Mouse (Mus musculus) limb, embryonic 13.5 days (tissue): ENCODE results near the gene Abca13. TPM values are rescaled to one million over a fixed set of nuclear protein-coding genes. Genes with fewer than 3 reads are reported as not detected.
"Not testable (repeated sequence)": the region's sequence is repeated elsewhere in the genome, so short reads cannot be mapped to it uniquely, and the experiment has no call there.

Experiments used
- ATAC-seq: fragments of 200-750 bp; cut with Nextera tagmentation; 2 replicates; pipeline ENCODE4 v1.8.0; 2017; ENCODE audit warnings: low read depth, moderate number of reproducible peaks, moderate TSS enrichment; ENCODE audit not compliant: low FRiP score
- H3K27ac ChIP-seq: fragments of 300-500 bp; sonication (generic); 2 replicates; pipeline ENCODE4 v1.5.1; 2015; ENCODE audit warnings: inconsistent platforms, mild to moderate bottlenecking, moderate library complexity
- H3K27me3 ChIP-seq: fragments of 300-500 bp; sonication (generic); 2 replicates; pipeline ENCODE4 v1.6.1; 2015; ENCODE audit warnings: mild to moderate bottlenecking, inconsistent platforms
- H3K36me3 ChIP-seq: fragments of 300-500 bp; sonication (generic); 2 replicates; pipeline ENCODE4 v1.6.1; 2015; ENCODE audit warnings: inconsistent platforms, mild to moderate bottlenecking, moderate library complexity
- H3K4me1 ChIP-seq: fragments of 300-500 bp; sonication (generic); 2 replicates; pipeline ENCODE4 v1.6.1; 2015; ENCODE audit warnings: inconsistent platforms
- H3K4me2 ChIP-seq: fragments of 300-500 bp; sonication (generic); replicated peaks from 2 replicates; pipeline ENCODE4 v1.6.1; 2015; ENCODE audit warnings: inconsistent platforms, mild to moderate bottlenecking, moderate library complexity
- H3K4me3 ChIP-seq: fragments of 300-500 bp; sonication (generic); 2 replicates; pipeline ENCODE4 v1.5.1; 2015; ENCODE audit warnings: moderate library complexity, mild to moderate bottlenecking, inconsistent platforms
- H3K9ac ChIP-seq: fragments of 300-500 bp; sonication (generic); 2 replicates; pipeline ENCODE4 v1.6.1; 2015; ENCODE audit warnings: mild to moderate bottlenecking, inconsistent platforms
- H3K9me3 ChIP-seq: fragments of 300-500 bp; sonication (generic); 2 replicates; pipeline ENCODE4 v1.6.1; 2016; ENCODE audit warnings: inconsistent platforms
- WGBS: fragments of 180-500 bp; shearing (Covaris S2); methylation state at CpG from one replicate; pipeline ENCODE4 v1.1.7; 2015; 5-methylcytosine and 5-hydroxymethylcytosine counted together
- polyA plus RNA-seq: library from polyadenylated mRNA; unstranded; fragments of >200 nt; fragmentation: Nextera tagmentation; extraction: Ambion mirVana; gene quantifications from 2 replicates; pipeline ENCODE4 v1.2.1, GENCODE M21; 2015

Abca13 gene
- polyA plus RNA-seq, 1 experiment from 2014 or later = 0.03 TPM

DNA sequence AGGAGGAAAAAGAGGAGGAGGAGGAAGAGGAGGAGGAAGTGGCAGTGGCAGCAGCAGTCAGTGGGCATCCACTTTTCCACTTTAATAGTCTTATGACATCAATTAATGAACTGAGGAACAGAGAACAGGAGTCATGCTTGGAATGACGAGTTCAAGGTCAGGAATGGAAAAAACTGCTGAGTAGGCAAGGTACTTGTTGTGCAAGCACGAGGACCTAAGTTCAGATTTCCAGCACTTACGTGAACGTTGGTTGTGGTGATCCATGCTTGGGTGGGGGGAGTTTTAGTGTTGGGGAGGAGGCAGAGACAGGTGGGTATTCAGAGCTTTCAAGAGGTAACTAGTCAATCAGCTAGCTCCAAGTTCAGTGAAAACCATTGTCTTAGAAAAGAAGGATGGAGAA, 113.7 kb downstream of the Abca13 start:
- Histone ChIP-seq H3K4me2 (no peak overlapping the region), H3K4me3 (no peak overlapping the region), H3K27ac (no peak overlapping the region), H3K27me3 (no peaks in the 10 kb centered on the region), H3K36me3 (no peaks in the 10 kb centered on the region), H3K9ac (no peak overlapping the region), H3K4me1 (no peaks in the 10 kb centered on the region), H3K9me3 (no peaks in the 10 kb centered on the region)
- no peak for ATAC-seq
- WGBS = 79% methylated on average over 4 of the region's 4 CpGs

DNA sequence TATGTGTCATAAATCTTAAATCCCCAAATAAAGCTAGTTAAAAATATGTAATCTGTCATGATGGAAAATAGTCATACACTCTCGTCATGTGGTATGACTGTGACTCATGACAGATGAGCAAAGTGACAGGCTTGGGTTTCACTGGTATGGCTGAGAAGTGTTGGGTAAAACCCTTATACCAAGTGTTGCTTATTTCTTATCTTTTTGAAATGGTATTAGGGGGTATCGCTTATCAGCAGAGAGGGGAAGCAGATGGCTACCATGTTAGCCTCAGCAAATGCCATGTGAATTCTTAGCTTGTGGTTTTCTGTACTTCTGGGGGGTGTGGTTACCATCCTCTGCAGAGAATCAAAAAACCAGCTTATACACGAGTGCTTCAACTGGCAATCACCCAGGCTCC, 124.8 kb downstream of the Abca13 start:
- Histone ChIP-seq H3K27me3 (no peaks in the 10 kb centered on the region), H3K27ac (no peak overlapping the region), H3K4me3 (no peak overlapping the region), H3K36me3 (no peaks in the 10 kb centered on the region), H3K9me3 (no peaks in the 10 kb centered on the region), H3K4me1 (no peaks in the 10 kb centered on the region), H3K4me2 (no peak overlapping the region), H3K9ac (no peak overlapping the region)
- no peak for ATAC-seq
- 64% methylated on average over 3 of the region's 3 CpGs for WGBS

DNA sequence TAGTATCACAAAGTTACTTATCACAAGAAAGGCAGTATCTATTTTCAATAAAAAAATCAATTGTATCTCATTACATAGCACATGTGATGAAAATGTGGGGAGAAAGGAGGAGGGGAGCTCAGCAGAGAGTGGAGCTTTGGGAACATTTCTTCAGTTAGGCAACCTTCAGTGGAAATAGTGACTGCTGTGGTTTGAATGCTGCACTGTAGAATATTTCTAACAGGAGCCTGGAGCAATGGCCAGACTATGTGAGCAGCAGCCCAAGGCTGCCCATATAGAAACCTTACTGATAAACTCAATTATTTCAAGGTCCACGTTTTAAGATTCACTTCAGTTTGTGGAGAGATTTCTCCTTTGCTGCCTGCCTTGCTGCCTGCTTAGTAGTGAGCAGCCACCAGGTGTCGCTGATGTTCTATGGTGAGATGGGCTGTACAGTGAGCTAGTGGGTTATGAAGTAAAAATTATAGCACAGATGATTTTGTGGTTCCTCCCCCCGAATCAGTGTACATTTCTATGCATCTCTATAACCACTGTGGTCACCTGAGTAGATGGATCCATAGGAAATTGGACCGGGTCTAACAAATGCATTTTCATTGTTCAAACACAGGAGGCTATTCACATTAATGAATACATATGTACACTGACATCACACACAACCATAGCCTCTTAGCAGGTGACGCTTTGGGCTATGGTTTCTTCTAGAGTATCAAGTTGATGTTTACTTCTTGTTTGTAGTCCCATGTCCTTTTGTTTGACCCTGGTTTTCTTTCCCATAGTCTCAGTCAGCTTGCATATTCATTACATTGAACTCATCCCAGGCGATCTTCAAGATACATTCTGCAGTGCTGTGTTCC, 125.6 kb downstream of the Abca13 start:
- Histone ChIP-seq H3K4me2 (no peak overlapping the region), H3K4me1 (no peaks in the 10 kb centered on the region), H3K27ac (no peak overlapping the region), H3K27me3 (no peaks in the 10 kb centered on the region), H3K9me3 (no peaks in the 10 kb centered on the region), H3K4me3 (no peak overlapping the region), H3K9ac (no peak overlapping the region), H3K36me3 (no peaks in the 10 kb centered on the region)
- WGBS = 33% methylated on average over 6 of the region's 6 CpGs
- peak; percentile 79 for ATAC-seq

DNA sequence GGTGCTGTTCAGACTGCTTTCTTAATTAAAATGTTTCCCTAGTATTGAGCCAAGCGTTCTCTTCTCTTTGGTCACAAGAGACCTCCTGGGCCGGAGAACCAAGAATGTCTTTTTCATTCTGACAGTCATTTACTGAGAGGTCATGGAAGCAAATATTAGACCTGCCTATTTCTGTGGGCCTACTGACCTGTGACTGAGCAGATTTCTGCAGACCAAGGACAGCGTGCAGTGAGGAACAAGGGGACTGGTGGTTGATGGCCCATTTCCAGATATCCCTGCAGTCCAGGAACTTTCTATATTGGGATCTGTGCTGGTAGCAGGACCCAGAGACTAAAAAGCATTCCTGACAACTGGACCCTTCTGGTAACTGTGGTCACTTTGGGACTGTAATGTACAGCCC, 146.4 kb downstream of the Abca13 start:
- Histone ChIP-seq H3K9me3 (no peaks in the 10 kb centered on the region), H3K27me3 (no peaks in the 10 kb centered on the region), H3K4me3 (no peak overlapping the region), H3K4me1 (no peaks in the 10 kb centered on the region), H3K36me3 (no peaks in the 10 kb centered on the region), H3K9ac (no peak overlapping the region), H3K27ac (no peak overlapping the region), H3K4me2 (no peak overlapping the region)
- WGBS = 79% methylated on average over 3 of the region's 3 CpGs
- no peak for ATAC-seq

DNA sequence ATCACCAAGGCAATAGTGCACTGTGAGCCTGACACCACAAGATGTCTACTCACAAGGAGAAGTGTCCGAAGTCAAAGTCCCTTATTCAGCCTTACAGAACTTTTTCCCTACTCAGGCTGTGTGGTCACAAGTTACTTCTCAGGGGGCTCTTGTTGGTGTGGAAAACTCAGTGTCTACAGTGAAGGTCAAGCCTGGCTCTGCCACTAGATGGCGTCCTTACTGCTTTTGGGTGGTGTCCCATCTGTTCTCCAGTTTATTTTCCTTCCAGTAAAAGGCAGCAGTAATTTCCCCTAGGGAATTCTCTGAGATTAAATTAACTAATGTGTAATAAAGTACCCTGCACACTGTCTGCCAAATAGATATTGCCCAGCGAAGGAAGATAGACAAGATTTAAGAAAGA, 156.0 kb downstream of the Abca13 start:
- no peaks in the 10 kb centered on the region for H3K27me3 ChIP-seq
- H3K4me1 ChIP-seq = no peaks in the 10 kb centered on the region
- H3K27ac ChIP-seq = no peak overlapping the region
- no peak overlapping the region for H3K9ac ChIP-seq
- H3K36me3 ChIP-seq = no peaks in the 10 kb centered on the region
- ATAC-seq = no peak
- H3K9me3 ChIP-seq = no peaks in the 10 kb centered on the region
- 49% methylated on average over 3 of the region's 3 CpGs for WGBS
- H3K4me3 ChIP-seq = no peak overlapping the region
- H3K4me2 ChIP-seq = no peak overlapping the region

DNA sequence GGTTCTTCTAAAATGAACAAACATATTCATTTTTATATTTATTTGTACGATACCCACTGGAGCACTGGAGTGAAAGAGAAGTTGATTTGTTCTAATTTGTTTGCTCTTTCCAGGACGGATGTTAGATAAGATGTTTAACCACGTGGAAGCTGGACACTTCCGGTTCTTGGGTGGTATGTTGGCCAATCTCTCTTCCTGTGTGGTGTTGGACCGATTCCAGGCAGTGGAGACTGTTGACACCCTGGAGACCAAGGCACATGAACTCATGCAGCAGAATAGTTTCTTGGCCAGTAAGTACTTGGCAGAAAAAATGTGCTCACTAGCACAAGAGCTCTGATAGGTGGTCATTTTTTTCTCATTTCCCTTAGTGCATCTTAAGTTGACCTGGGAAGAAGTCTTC, 181.4 kb downstream of the Abca13 start:
- H3K27ac ChIP-seq = no peak overlapping the region
- H3K4me2 ChIP-seq = no peak overlapping the region
- no peaks in the 10 kb centered on the region for H3K36me3 ChIP-seq
- WGBS = 82% methylated on average over 5 of the region's 5 CpGs
- no peak overlapping the region for H3K9ac ChIP-seq
- no peaks in the 10 kb centered on the region for H3K9me3 ChIP-seq
- no peak for ATAC-seq
- no peaks in the 10 kb centered on the region for H3K27me3 ChIP-seq
- no peak overlapping the region for H3K4me3 ChIP-seq
- H3K4me1 ChIP-seq = no peaks in the 10 kb centered on the region

DNA sequence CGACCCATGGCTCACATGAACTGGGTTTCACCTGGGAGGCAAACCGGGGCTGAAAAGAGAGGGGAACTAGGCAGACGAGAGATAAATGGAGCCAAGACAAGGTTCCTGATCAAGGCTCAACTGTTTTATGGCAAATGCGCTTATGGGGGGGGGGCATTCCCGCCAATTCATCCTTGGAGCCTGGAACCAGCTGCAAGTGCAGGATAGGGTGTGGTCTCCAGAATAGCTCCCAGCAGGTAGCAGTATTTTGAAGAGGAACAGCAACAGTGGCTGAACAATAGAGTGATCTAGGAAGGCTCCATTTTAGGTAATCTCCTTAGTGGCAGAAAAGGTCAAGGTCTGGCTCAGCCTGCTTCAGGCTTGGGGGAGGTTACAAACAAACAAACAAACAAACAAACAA, 182.7 kb downstream of the Abca13 start:
- WGBS = 76% methylated on average over 5 of the region's 5 CpGs
- H3K27me3 ChIP-seq, H3K9ac ChIP-seq, H3K27ac ChIP-seq, ATAC-seq, H3K4me3 ChIP-seq, H3K9me3 ChIP-seq, H3K4me1 ChIP-seq, H3K4me2 ChIP-seq, H3K36me3 ChIP-seq: not testable (repeated sequence)

DNA sequence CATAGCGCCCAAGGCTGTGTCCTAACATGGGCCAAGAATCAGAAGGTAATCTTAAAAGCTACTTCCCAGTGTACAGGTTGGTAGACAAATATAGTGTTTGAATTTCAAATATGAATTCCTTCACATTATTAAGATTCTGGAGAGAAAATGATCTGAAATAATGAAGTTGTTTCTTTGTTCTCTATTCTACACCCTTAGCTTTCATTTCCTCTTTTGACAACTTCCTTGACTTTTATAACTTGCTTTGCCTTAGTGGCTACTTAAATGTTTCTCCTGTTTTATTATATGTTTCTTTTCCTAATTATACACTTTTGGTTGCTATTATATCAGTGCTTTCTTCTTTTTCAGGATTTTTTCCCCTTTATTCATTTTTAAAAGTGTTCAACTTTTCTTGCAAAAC, 196.8 kb downstream of the Abca13 start:
- Histone ChIP-seq H3K36me3 (no peaks in the 10 kb centered on the region), H3K4me3 (no peak overlapping the region), H3K4me2 (no peak overlapping the region), H3K9me3 (no peaks in the 10 kb centered on the region), H3K27ac (no peak overlapping the region), H3K27me3 (no peaks in the 10 kb centered on the region), H3K9ac (no peak overlapping the region), H3K4me1 (no peaks in the 10 kb centered on the region)
- WGBS = 90% methylated on average over 1 of the region's 1 CpGs
- no peak for ATAC-seq

DNA sequence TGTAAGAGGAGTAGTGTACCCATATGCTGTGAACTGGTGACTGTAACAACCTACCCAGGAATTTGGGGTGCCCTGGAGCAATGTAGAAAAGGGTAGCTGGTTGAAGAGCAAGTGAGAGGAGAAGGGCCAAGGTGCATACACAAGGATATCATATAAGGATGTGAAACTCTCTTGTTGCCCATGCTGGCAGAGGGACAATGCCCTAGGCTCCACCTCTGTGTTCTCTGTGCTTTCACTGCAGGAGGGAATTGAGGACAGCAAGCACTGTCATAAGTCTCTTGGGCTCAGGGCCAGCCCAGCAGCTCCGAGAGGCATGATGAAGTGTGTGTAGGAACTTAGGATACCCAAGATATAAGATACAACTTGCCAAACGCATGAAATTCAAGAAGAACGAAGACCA, 225.2 kb downstream of the Abca13 start:
- ATAC-seq = no peak
- H3K9ac ChIP-seq = no peak overlapping the region
- H3K4me3 ChIP-seq = no peak overlapping the region
- H3K4me2 ChIP-seq = no peak overlapping the region
- no peaks in the 10 kb centered on the region for H3K4me1 ChIP-seq
- H3K9me3 ChIP-seq = no peaks in the 10 kb centered on the region
- H3K36me3 ChIP-seq = no peaks in the 10 kb centered on the region
- H3K27me3 ChIP-seq = no peaks in the 10 kb centered on the region
- 91% methylated on average over 3 of the region's 3 CpGs for WGBS
- H3K27ac ChIP-seq = no peak overlapping the region

DNA sequence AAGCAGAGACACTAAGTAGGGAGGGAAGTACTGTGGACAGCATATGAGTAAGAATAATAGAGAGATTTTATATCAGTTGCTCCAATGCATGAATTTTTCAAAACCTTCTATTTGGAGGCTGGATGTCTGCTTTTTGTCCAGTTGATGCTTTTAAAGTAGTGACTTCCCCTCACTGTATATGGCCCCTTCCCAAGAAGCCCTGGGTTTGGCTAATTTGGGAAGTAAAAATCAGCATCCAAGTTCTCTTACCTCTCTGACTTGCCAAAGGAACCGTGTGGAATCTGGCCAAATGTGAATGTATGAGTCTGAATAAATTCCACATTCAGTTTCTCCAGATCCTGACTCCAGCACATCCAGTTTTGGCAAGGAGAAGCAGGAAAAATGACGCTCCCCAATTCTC, 228.5 kb downstream of the Abca13 start:
- Histone ChIP-seq H3K4me2 (no peak overlapping the region), H3K4me1 (no peaks in the 10 kb centered on the region), H3K9ac (no peak overlapping the region), H3K27me3 (no peaks in the 10 kb centered on the region), H3K36me3 (no peaks in the 10 kb centered on the region), H3K4me3 (no peak overlapping the region), H3K27ac (no peak overlapping the region), H3K9me3 (no peaks in the 10 kb centered on the region)
- ATAC-seq = no peak
- WGBS = 33% methylated on average over 2 of the region's 2 CpGs

DNA sequence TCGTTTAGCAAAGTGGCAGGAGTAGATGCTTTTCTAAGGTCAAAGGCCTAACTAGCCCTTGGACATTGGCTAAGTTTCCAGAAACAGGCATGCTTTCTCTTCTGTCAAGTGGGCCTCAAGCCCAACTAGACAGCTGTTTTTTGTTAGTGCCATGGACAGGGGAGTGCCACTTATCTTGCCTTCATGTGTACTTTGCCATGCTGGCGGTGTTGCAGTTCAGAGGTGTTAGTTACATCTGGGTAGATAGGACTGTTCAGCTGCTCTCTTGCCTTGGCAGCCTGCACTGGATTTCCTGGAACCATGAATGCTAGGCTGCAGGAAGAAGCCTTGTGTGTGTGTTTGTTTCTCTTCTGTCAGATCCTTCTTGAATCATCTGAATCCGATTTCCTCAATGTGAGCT, 235.7 kb downstream of the Abca13 start:
- no peaks in the 10 kb centered on the region for H3K4me1 ChIP-seq
- H3K9ac ChIP-seq = no peak overlapping the region
- H3K9me3 ChIP-seq = no peaks in the 10 kb centered on the region
- H3K27me3 ChIP-seq = no peaks in the 10 kb centered on the region
- no peak overlapping the region for H3K4me3 ChIP-seq
- ATAC-seq = no peak
- no peak overlapping the region for H3K4me2 ChIP-seq
- no peaks in the 10 kb centered on the region for H3K36me3 ChIP-seq
- H3K27ac ChIP-seq = no peak overlapping the region
- 65% methylated on average over 3 of the region's 3 CpGs for WGBS

DNA sequence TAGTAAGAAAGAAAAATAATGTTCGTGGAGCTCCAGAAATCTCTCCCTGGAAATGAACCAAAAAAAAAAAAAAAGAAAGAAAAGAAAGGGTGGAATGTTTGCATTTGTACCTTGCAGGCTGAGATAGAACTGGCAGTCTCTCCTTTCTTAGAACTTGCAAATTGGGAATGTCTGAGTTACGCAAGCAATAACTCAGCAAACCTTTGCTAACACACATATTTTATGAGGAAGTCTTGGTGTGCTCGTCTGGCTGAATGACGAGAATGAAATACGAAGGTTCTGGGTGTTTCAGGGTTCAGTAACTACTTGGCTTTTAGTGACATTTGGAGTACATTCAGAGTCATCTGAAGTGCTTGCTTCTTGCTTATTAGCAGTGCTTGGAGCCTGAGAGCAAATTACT, 241.1 kb downstream of the Abca13 start:
- Histone ChIP-seq H3K4me2 (no peak overlapping the region), H3K4me1 (no peaks in the 10 kb centered on the region), H3K9me3 (no peaks in the 10 kb centered on the region), H3K9ac (no peak overlapping the region), H3K27ac (no peak overlapping the region), H3K27me3 (no peaks in the 10 kb centered on the region), H3K36me3 (no peaks in the 10 kb centered on the region), H3K4me3 (no peak overlapping the region)
- ATAC-seq = no peak
- 46% methylated on average over 5 of the region's 5 CpGs for WGBS

DNA sequence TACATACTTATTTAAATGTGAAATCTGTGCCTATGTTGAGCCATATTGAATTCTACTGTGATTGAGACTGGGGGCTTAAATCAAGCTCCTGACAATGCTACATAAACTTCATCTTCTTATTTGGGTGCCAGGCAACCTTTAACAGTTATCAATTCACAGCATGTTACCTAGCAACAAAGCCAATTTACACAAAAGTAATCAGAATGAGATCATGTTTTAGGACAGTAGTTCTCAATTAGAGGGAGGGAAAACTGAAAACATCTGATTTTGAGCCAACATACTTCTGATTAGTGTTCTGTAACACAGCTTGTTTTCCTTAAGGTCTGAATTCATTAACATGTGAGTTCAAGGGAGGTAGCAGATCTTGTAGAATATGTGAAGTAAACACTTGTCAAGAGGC, 244.9 kb downstream of the Abca13 start:
- no peaks in the 10 kb centered on the region for H3K9me3 ChIP-seq
- no peaks in the 10 kb centered on the region for H3K27me3 ChIP-seq
- no peaks in the 10 kb centered on the region for H3K36me3 ChIP-seq
- H3K4me2 ChIP-seq = no peak overlapping the region
- H3K4me3 ChIP-seq = no peak overlapping the region
- ATAC-seq = no peak
- H3K9ac ChIP-seq = no peak overlapping the region
- H3K27ac ChIP-seq = no peak overlapping the region
- no peaks in the 10 kb centered on the region for H3K4me1 ChIP-seq
